Mouse (Mus musculus) regulatory T cell (primary cell): ENCODE data around the gene Panx3.

Experiments
- in situ Hi-C: fragments of 300-600 bp; cut with MboI, MseI; formaldehyde crosslinking; loops from one replicate; pipeline ENCODE4 v1.15.1; 2025; ENCODE audit warnings: high pct_unique_total_duplicates

The Panx3 gene

DNA sequence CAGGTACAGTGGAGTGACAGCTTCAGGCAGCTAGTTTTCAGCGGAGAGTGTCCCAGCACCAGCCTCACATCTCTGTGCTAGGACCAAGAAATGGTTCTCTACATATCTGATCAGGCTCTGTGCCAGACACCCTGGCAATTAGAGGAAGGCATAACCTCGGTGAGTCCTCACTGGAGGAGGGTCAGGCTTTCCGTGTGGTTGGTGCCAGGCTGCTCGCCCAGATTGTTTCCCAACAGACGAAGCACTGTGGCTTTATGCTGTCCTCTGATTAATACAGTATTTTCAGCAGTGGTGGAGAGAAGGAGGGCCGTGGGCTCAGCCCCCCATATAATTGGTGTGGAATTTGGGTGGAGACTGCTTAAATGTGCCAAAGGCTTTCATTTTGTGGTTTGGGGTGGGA, at the start of gene Panx3:
Panx3 (minus strand) TSS at position 121 of the 400 bp plus-strand sequence.
- in situ Hi-C loops = no loop called here

DNA sequence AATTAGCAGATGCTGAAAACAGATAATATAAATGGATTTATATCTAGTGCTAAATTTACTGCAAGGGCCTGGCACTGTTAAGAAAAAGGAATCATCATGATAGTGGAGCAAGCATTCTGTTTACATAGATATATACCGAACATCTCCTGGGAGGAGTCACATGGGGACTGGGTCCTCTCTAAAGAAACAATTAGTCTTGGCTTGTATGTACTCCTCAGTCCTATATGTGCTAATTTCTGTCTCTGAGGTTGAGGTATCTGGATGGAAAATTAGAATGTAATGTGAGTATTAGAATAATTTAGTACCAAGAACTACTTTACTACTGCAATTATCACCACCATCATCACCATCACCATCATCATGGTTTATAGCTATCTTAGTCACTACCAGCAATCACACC, 47.1 kb upstream of the Panx3 start, which contains the start of gene Olfr160:
Olfr160 (minus strand) TSS at position 101 of the 400 bp plus-strand sequence.
- in situ Hi-C loops = no loop called here

DNA sequence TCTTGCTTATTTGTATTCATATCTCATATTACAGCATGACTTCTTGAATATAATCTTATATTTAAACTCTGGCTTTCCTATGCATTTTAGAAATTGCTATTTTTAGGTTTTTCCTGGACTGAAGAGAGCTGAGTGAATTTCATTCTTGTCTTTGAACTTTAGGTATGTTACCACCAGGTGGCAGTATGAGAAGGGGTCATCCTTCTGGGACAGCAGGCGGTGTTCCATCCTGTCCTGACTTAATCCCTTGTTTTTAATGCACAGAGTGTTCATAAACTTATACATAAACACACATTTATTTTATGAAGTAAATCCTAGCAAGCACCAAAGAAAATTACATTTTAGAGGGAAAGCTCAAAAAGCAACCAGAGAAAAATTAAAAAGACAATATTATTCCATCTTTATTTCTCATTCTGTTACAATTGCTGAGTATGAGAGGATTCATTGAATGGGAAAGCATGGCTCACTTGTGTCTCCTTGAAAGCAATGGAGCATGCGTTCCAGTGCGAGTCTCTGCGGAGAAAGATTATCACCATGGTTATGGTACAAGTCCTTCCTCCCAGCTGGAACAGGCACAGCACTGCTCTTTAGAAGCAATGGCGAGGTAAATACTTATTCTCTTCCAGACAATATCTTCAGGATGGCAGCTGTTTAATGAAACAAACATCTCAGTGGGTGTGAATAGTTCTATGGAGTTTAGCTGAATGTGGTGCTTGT, 21.1 kb upstream of the Panx3 start:
- in situ Hi-C loops = no loop called here

DNA sequence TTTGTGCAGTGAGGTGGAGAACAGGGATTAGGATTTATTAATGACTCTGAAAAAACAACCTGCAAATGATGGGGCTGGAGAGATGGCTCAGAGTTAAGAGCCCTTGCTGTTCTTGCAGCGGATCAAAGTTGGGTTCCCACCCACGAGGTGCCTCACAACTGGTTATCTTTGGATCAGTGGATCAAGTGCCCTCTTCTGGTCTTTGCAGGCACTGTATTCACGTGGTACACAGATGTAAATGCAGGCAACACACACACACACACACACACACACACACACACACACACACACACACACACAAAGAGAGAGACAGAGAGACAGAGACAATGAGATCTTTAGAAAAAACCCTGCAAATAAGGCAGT, 18.9 kb upstream of the Panx3 start:
- in situ Hi-C loops = no loop called here

DNA sequence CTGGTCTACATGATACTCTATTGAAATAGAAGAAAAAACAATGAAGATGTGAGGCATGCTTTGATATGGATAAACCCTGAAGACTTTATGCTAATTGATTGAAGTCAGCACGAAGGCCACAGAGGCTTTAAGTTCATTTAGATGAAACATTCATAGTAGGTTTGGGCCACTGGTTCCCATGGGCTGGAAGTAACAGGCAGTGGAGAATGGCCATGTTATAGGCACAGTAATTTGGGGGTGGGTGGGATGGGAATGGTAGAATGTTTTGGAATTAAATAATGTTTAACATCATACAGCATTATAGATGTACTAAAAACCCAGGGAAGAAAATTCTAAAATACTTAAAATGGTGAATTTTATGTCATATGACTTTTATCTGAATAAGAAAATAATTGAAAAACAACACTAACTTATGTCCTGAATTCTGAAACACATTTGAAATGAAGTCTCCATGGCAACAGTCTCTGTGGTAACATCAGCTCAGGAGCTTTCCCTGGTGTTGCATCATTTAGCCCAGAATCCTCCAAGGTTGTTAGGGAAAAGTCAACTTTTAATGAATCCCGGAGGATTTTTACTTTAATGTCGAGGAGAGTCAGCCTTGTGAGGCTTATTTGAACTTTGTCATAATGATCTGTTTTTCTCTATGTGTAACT, 18.4 kb upstream of the Panx3 start:
- in situ Hi-C loops = no loop called here

DNA sequence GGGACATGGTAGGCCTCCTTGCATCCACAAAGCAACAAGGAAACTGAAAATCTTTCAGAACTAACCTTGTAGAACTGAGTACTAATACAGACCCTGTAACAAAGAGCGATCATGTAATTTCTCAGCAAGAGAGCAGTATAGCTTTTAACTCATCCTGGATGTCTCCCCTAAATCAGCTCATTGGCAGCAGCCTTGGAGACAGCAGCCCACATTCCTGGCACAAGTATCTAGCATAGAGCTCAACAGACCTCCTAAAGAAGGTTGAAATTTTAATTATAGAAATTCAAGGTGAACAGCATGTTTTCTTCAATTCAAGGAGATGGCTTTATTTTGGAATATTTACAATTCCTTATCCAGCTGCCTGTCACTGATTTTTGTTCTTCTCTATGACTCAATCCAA, 12.1 kb upstream of the Panx3 start:
- in situ Hi-C loops = no loop called here

DNA sequence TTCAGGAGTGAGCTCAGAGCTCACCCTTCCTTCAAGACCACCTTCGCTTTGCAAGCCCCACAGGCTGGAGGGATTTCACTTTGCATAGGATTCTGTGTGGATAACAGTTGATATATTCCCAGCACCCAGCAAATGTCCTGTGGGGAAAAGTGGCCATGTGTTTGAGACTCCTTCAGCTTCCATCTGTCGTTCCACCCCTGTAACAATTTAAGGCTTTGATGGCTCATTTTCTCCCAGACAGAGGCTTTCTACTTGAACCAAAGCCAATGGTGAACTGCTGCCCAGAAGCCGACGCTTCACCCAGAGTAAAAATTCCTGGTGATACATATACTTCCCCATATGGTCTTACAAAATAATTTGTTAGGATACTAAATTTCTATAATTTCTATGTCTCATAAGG, 6.3 kb upstream of the Panx3 start:
- in situ Hi-C loops = no loop called here

DNA sequence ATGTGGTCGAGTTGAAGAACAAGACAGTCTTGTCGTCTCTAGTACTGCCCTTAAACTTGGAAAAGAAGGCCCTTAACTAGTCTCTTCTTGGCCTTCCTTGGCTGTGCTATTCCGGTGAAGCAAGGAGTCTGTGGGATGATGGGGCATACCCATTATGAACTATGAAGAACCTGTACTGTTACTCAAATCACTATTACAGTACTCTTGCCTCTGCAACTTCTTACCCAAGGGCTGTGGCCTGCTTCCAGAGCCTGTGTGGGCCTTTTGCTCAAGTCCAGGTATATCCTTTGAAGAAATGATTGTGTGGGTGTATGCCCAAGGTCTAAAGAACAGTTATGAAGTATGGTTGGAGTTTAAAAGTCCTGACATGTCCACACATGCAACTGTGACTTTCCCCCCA, 1.2 kb upstream of the Panx3 start:
- in situ Hi-C loops = no loop called here

DNA sequence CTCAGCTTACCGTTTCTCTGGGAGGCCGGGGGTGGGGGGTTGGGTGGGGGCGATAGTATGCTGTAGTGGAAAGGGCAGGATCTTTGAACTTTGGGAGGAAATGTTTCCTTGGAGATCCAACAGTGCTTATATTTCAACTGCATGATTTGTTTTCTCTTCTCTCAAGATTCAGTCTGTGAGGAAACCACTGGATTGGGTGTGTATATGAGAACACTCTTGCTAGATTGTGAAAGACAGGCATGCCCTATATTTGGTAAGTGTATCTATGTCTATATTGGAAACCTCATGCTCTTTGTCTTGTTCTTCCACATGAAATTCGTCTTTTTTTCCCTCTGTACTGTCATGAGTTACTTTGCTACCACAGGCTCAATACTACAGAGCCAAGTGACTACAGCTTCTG, 643 bp upstream of the Panx3 start:
- in situ Hi-C loops = no loop called here

DNA sequence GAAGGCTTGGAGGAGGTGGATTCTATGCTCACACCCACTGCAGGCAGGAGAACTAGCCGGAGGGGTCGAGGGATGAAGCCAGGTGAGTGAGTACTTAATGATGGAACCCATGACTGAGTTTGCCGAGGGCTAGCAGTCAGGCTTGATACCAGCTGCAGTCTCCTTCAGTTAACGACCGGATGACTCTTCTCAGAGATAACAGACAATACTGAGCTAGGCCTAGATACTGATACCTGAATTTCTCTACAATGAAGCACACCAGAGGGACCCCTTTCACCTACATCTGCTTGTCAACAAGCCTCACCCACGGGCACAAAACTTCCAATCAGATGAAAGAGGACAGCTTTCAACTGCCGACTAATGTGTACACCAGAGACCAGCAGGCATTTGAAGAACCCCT, 3.0 kb downstream of the Panx3 start:
- in situ Hi-C loops = no loop called here

DNA sequence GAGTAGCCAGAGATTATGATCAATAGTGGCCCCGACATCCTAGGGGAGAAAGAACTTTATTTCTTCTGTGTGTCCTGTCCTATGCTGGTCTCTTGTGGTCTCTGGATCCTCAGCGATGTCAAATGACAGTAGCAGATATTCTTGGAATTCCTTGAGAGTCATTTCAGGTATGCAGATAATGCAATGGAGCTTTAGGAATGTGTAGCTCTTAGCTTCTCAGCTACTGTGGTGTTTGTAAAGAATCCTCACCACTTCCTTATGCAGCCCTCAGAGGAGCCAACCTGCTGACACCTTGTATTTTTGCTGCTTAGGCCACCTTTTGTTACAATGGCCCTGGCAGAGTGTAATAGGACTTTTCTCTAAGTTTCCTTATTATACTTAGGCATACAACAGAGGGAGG, 4.4 kb downstream of the Panx3 start:
- in situ Hi-C loops = no loop called here

DNA sequence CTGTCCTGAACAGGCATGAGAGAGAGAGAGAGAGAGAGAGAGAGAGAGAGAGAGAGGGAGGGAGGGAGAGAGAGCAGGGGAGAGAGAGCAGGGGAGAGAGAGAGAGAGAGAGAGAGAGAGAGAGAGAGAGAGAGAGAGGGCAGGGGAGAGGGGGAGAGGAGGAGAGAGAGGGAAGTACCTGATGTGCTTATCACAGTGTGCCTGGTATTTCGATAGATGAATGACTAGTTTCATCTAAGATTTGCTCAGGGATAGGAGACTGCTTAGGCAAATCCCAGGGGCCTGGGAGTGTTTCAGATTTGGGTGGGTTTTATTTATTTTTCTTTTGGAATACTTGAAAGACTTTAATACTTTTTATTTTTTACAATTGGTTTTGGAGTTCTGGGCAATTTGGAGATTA, 5.8 kb downstream of the Panx3 start:
- in situ Hi-C loops = no loop called here

DNA sequence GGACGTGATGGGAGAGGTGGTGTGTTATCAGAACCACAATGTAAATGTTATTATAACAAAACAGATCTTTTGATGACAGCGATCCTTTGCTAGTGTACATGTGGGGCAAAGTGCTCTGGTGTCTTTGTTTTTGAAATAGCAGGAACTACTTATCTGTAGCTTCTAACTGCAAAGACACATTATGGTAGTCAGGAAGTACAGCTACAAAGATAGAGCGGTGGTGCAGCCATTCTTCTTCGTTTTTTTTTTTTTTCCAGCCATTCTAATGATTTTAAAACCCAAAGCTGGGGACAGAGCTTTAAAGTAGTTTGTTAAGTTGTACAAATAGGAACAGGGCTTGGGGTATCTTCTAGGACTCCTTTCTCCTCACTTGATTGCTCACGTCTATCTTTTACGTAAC, 9.6 kb downstream of the Panx3 start:
- in situ Hi-C loops = no loop called here

DNA sequence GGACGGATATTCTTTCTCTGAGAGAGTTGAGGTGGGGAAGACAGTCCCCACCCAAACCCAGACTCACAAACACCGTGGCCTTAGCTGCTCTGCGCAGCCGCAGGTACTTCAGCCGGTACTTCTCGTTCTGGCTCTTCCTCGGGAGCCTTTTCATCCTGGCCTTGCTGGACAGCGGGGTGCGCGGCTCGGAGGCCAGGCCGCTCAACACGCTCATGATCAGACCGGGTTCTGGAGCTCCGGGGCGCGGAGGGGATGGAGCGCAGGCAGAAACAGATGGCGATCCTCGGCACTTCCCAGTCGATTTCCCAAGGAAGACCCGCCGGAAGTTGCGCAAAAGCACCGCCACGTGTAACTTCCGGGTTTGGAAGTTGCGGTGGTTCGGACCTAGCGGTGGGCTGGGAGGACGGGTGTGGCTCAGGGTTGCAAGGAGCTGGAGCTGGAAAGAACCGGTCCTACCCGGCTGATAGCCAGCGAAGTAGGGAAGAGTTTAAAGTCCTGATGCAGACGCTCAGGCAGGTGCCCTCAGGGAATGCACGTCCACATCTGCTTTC, 12.0 kb downstream of the Panx3 start, which contains the start of gene Tbrg1:
Tbrg1 (minus strand) TSS at position 382 of the 551 bp plus-strand sequence.
- in situ Hi-C loops = no loop called here

DNA sequence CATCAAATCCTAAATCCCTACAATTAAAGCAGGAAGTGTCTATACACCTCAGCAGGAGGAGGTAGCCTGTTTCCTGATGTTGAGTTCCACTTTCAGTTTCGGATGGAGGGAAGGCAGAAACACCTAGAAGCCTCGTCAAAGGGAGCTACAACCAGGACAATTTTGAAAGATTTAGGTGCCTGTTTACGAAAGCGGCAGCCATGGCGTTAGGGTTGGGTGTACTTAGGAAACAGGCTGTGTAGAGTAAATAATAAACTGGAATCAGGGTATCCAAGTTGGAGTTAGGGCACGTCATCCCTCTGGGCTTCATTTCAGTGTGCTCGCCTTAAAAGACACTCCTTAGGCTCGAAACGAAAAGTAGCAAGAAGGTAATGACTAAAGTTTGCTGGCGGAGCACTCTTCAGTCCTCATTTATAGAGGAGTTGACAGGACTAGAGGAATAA, 12.6 kb downstream of the Panx3 start:
- in situ Hi-C loops = no loop called here

DNA sequence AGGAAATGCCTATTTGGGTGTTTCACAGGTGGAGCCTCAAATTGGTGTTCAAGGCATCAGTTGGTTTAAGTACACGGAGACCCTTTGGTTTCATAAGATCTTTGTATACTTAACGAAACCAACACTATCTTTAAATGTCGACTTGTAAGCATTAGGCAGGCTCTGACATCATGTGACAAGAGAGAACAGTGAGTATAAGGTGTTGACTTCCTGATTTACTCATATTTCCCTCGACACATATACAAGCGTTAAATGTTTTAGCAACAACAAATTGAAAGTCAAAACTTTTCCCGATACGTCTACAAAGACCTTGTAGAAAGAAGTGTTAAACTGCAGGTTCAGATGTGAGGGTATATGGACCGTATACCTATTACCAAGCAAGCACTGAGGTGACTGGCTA, 13.1 kb downstream of the Panx3 start:
- in situ Hi-C loops = no loop called here

DNA sequence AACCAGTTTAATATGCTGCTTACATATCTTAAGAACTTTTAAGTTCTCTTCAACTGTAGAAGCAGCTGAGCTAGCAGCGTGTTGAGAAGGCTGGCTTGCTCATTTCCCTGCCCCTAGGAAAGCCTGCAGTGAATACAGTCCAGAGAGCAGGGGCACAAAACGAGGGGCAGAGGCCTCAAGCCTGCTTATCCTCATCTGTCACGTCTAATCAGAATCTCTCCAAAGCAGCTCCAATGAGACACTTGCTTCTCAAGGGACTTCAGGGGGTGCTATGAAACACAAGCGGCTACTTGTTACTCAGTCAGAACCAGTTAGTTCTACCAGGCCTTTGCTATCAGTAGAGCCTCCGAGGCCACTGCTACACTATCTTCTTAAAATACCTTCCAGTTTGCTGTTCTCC, 15.2 kb downstream of the Panx3 start:
- in situ Hi-C loops = no loop called here

DNA sequence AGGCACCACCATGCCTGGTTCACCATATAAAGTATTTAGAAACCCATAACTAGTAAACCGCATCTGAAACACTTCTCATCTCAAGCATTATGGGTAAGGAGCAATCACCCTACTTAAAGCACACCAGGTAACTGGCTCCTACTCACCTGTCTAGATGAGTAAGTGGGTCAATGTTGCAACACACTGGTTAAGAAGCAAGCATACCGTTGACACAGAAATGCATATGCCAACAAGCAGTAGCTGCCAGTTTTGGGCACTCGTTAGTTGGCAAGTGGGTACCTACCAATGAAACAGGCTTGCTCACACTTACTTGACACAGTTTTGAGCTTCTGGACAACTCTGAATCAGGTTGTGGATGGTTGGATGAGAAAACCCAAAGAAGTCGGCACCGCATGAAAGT, 18.4 kb downstream of the Panx3 start:
- in situ Hi-C loops = no loop called here

DNA sequence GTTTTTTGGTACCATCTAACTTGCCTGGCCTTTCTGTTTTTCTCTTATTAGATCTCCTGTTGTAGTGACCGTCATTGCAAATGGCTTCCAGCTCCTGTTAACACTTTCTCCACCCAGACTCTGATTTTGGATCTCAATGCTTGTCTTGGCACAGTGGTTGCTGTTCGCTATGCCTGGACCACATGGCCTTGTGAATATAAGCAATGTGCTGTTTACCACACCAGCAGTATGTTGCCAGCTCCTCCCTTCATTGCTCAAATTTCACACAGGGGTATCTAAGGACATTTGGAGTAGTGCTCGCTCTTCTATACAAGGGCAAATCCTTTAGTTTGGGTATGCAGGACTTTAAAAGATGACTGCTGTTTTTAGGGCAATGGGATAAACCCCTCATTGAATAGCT, 22.8 kb downstream of the Panx3 start:
- in situ Hi-C loops = no loop called here

DNA sequence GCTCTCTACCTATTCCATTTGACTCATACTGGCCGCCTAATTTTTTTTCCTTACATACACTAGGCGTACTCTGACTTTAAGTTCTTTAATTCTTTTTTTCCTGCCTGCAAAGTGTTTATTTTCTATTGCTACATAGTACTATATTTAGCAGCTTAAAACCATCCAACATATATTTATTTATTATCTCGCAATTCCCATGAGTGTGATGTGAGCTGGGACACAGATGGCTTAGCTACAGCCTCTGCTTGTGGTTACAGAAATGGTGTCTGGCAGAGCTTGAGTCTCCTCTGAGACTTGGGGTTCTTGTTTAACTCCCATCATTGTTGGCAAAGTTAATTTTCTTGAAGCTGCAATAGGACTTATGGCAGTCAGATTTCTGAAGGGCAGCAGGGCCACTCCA, 30.3 kb downstream of the Panx3 start:
- in situ Hi-C loops = no loop called here

DNA sequence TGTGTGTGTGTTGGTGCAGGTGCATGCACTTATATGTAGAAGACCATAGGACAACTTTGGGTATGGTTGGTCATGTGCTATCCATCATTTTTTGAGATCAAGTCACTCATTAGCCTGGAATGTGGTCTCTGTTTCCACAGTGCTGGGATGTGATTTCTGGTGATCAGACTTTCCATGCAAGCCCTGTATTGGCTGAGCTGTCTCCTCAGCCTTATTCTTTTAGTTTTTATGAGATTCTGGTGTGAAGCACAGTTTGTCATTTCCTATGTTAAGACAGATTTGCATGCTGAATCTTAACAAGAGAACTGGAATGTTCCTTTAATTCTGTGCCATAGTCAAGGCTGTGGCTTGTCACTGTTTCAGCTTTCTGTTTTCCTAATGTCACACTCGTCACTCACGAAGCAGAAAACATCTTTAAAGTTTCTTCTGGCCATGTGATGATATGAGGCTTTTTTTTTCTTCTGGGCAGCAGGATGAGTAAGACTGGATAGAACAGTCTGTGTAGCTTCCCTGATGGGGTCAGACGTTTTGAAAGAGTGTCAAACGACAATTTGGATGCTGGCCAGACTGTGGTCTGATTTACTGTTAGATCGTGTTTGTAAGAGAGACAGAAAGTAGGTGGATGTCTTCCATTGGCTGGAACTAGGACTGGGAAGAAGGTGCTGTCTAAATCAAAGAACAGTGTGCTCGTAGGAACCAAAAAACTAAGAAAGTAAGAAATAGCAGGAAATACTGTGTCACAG, 32.1 kb downstream of the Panx3 start:
- in situ Hi-C loops = no loop called here

DNA sequence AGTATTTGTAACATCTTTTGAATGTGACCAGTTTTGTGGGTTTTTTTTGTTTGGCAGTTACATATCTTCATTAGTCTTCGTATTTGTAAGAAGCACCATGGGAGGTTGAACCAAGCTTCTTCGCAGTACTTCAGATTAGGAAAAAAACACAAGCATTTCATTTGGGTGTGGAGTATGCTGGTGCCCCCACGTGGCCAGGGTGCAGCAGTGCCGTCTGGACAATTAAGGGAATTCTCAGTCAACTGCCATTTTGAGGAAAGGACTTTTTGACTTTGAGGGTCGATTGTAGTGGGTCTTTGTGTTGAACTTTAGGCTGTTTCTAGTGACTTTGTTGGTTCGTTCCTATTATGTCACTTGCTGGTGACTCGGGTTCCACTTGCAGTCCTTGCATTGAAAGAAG, 32.7 kb downstream of the Panx3 start:
- in situ Hi-C loops = no loop called here

DNA sequence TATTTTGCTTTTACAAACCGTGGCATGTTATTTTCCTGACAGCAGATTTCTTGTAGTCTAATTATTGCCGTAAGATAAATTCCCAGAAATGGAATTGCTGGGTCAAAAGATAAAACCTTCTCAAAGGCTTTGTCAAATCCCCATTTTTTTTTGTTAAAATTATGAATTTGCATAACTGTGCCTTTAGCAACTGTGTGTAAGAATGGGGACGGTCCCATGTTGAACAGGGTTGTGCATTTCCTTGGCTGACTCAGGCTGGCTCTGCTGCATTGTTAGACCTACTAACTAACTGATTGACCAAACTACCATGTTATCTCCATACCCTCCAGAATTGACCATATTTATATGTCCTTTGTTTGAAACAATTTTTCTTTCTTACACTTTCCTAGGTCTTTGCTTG, 34.8 kb downstream of the Panx3 start:
- in situ Hi-C loops = no loop called here
